Mouse (Mus musculus) MEL (cell line): ENCODE results near the gene Cd52. TPM values are rescaled to one million over a fixed set of nuclear protein-coding genes. Genes with fewer than 3 reads are reported as not detected.

Experiments used
- DNase-seq: peaks from one replicate; pipeline ENCODE4 v3.0.0; 2011; ENCODE audit warnings: low read depth, low spot score
- H3K27ac ChIP-seq: 2 replicates; pipeline ENCODE4 v1.5.1; 2012; ENCODE audit warnings: low read depth, mild to moderate bottlenecking, control low read depth, low read length, moderate library complexity; ENCODE audit not compliant: control insufficient read depth
- H3K27me3 ChIP-seq, 2 experiments: fragments of 150-350 bp in 1 of 2; sonication (generic) in 1 of 2; 2 replicates each; pipeline ENCODE4 v1.6.1; 2012; ENCODE audit warnings: low read length in 2 of 2, mild to moderate bottlenecking in 2 of 2, improper control_type of control experiment in 1 of 2, moderate library complexity in 1 of 2; ENCODE audit not compliant: insufficient read depth in 2 of 2, control insufficient read depth in 1 of 2
- H3K36me3 ChIP-seq, 2 experiments: 2 replicates each; pipeline ENCODE4 v1.6.1; 2012 to 2014; ENCODE audit warnings: low read length in 2 of 2, improper control_type of control experiment in 1 of 2, inconsistent platforms in 1 of 2, mild to moderate bottlenecking in 1 of 2; ENCODE audit not compliant: insufficient read depth in 2 of 2, control insufficient read depth in 1 of 2
- H3K4me1 ChIP-seq, 2 experiments: fragments of 150-350 bp in 1 of 2; sonication (generic) in 1 of 2; 2 replicates each; pipeline ENCODE4 v1.6.1; 2012; ENCODE audit warnings: low read length in 2 of 2, improper control_type of control experiment in 1 of 2, mild to moderate bottlenecking in 1 of 2; ENCODE audit not compliant: insufficient read depth in 2 of 2, control insufficient read depth in 1 of 2
- H3K4me3 ChIP-seq, 2 experiments: fragments of 150-350 bp in 1 of 2; sonication (generic) in 1 of 2; 2 replicates each; pipeline ENCODE4 v1.5.1; 2012; ENCODE audit warnings: low read depth in 2 of 2, low read length in 2 of 2, mild to moderate bottlenecking in 2 of 2, moderate library complexity in 2 of 2, control low read depth in 1 of 2, improper control_type of control experiment in 1 of 2; ENCODE audit not compliant: control insufficient read depth in 1 of 2, insufficient read depth in 1 of 2
- H3K79me2 ChIP-seq: 2 replicates; pipeline ENCODE4 v1.6.1; 2012; ENCODE audit warnings: mild to moderate bottlenecking, low read length, moderate library complexity; ENCODE audit not compliant: control insufficient read depth, poor library complexity, insufficient read depth
- H3K9ac ChIP-seq: 2 replicates; pipeline ENCODE4 v1.6.1; 2012; ENCODE audit warnings: low read depth, mild to moderate bottlenecking, control low read depth, low read length, moderate library complexity; ENCODE audit not compliant: control insufficient read depth, poor library complexity, severe bottlenecking
- H3K9me3 ChIP-seq: fragments of 150-350 bp; sonication (generic); replicated peaks from 2 replicates; pipeline ENCODE4 v1.6.1; 2012; ENCODE audit warnings: mild to moderate bottlenecking, low read length, improper control_type of control experiment, moderate library complexity; ENCODE audit not compliant: insufficient read depth
- BHLHE40 ChIP-seq: IDR thresholded peaks from 2 replicates; pipeline ENCODE4 v1.6.1; 2012; ENCODE audit warnings: low read depth, mild to moderate bottlenecking, inconsistent platforms, low read length, improper control_type of control experiment, borderline replicate concordance
- CTCF ChIP-seq, 3 experiments: IDR thresholded peaks in 2 of 3; conservative IDR thresholded peaks in 1 of 3; 2 replicates each; pipeline ENCODE4 v1.5.1; 2011 to 2012; ENCODE audit warnings: low read length in 3 of 3, low read depth in 2 of 3, mild to moderate bottlenecking in 2 of 3, improper control_type of control experiment in 1 of 3, inconsistent platforms in 1 of 3, mixed read lengths in 1 of 3, moderate library complexity in 1 of 3; ENCODE audit not compliant: control insufficient read depth in 1 of 3, insufficient read depth in 1 of 3, poor library complexity in 1 of 3, severe bottlenecking in 1 of 3
- ELF1 ChIP-seq: IDR thresholded peaks from 2 replicates; pipeline ENCODE4 v1.6.1; 2014; ENCODE audit warnings: low read depth, mild to moderate bottlenecking, inconsistent platforms, low read length, improper control_type of control experiment, moderate library complexity
- ETS1 ChIP-seq: IDR thresholded peaks from 2 replicates; pipeline ENCODE4 v1.6.1; 2012; ENCODE audit warnings: low read depth, mild to moderate bottlenecking, inconsistent platforms, low read length, improper control_type of control experiment, moderate library complexity
- HCFC1 ChIP-seq: IDR thresholded peaks from 2 replicates; pipeline ENCODE4 v1.6.1; 2012; ENCODE audit warnings: low read depth, mild to moderate bottlenecking, inconsistent platforms, low read length, improper control_type of control experiment, moderate library complexity
- JUND ChIP-seq: IDR thresholded peaks from 2 replicates; pipeline ENCODE4 v1.6.1; 2011; ENCODE audit warnings: low read depth, mild to moderate bottlenecking, improper control_type of control experiment, low read length
- MAFK ChIP-seq: IDR thresholded peaks from 2 replicates; pipeline ENCODE4 v1.6.1; 2011; ENCODE audit warnings: low read depth, mild to moderate bottlenecking, low read length, improper control_type of control experiment, borderline replicate concordance
- MAZ ChIP-seq: IDR thresholded peaks from 2 replicates; pipeline ENCODE4 v1.6.1; 2012; ENCODE audit warnings: low read depth, mild to moderate bottlenecking, inconsistent platforms, low read length, improper control_type of control experiment
- MEF2A ChIP-seq: IDR thresholded peaks from 2 replicates; pipeline ENCODE4 v1.6.1; 2014; ENCODE audit warnings: low read depth, mild to moderate bottlenecking, inconsistent platforms, low read length, improper control_type of control experiment; ENCODE audit not compliant: poor library complexity, insufficient replicate concordance, severe bottlenecking; ENCODE audit errors: extremely low read depth
- MXI1 ChIP-seq: IDR thresholded peaks from 2 replicates; pipeline ENCODE4 v1.6.1; 2011; ENCODE audit warnings: mild to moderate bottlenecking, low read depth, low read length, improper control_type of control experiment
- MYC ChIP-seq: IDR thresholded peaks from 2 replicates; pipeline ENCODE4 v1.6.1; 2011; ENCODE audit warnings: low read depth, mild to moderate bottlenecking, low read length, improper control_type of control experiment, moderate library complexity
- POLR2A ChIP-seq, 2 experiments: IDR thresholded peaks; 2 replicates each; pipeline ENCODE4 v1.6.1; 2011 to 2012; ENCODE audit warnings: low read length in 2 of 2, mild to moderate bottlenecking in 2 of 2, control low read depth in 1 of 2, improper control_type of control experiment in 1 of 2, low read depth in 1 of 2, moderate library complexity in 1 of 2; ENCODE audit not compliant: control insufficient read depth in 1 of 2, insufficient read depth in 1 of 2, poor library complexity in 1 of 2
- POLR2AphosphoS2 ChIP-seq: IDR thresholded peaks from 2 replicates; pipeline ENCODE4 v1.6.1; 2011; ENCODE audit warnings: low read length, improper control_type of control experiment
- RCOR1 ChIP-seq: IDR thresholded peaks from 2 replicates; pipeline ENCODE4 v1.6.1; 2012; ENCODE audit warnings: low read depth, mild to moderate bottlenecking, inconsistent platforms, low read length, improper control_type of control experiment
- TAL1 ChIP-seq: IDR thresholded peaks from 2 replicates; pipeline ENCODE4 v1.6.1; 2012; ENCODE audit warnings: mild to moderate bottlenecking, inconsistent platforms, low read length, moderate library complexity, mixed read lengths
- UBTF ChIP-seq: IDR thresholded peaks from 2 replicates; pipeline ENCODE4 v1.6.1; 2012; ENCODE audit warnings: low read depth, mild to moderate bottlenecking, inconsistent platforms, low read length, improper control_type of control experiment, moderate library complexity, borderline replicate concordance; ENCODE audit not compliant: insufficient read depth
- USF1 ChIP-seq: IDR thresholded peaks from 2 replicates; pipeline ENCODE4 v1.6.1; 2014; ENCODE audit warnings: low read depth, mild to moderate bottlenecking, inconsistent platforms, low read length, improper control_type of control experiment, moderate library complexity
- ZMIZ1 ChIP-seq: IDR thresholded peaks from 2 replicates; pipeline ENCODE4 v1.6.1; 2012; ENCODE audit warnings: low read depth, mild to moderate bottlenecking, inconsistent platforms, low read length, improper control_type of control experiment, moderate library complexity
- polyA plus RNA-seq, 2 experiments: library from polyadenylated mRNA; stranded (reverse) in 1 of 2; unstranded in 1 of 2; fragments of >175 nt in 1 of 2; fragments of >200 nt in 1 of 2; gene quantifications; 2 replicates each; pipeline versions ENCODE4 v1.2.1 to v1.2.4; 2012; ENCODE audit warnings: low replicate concordance in 2 of 2, low read depth in 1 of 2; ENCODE audit not compliant: insufficient read length in 2 of 2, insufficient read depth in 1 of 2, missing spikeins in 1 of 2
- total RNA-seq: library from RNA; depleted of rRNA; stranded (reverse); fragments of 300-350 nt; gene quantifications from 2 replicates; pipeline ENCODE4 v1.2.3, GENCODE M21; 2012

The Cd52 gene
- total and polyA plus RNA-seq, 3 experiments: 0.86 to 1.3 TPM; not detected in 1

GRCm38 (mm10) chr4:134108196-134108595 lies 13.3 kb upstream of the Cd52 start:
- Histone ChIP-seq H3K9me3 (no peaks in the 10 kb centered on the region), H3K4me1 (peaks cover 18 to 45% of the 10 kb centered on the region in 2 experiments)

GRCm38 (mm10) chr4:134107730-134108129 lies 12.8 kb upstream of the Cd52 start:
- Histone ChIP-seq H3K4me3 (no peak overlapping the region), H3K79me2 (no peaks in the 10 kb centered on the region), H3K27me3 (no peaks in the 10 kb centered on the region), H3K9ac (no peak overlapping the region), H3K36me3 (peaks cover 0 to 27% of the 10 kb centered on the region in 2 experiments; a peak in 2 of 4 replicates), H3K4me1 (peaks cover 18 to 45% of the 10 kb centered on the region in 2 experiments), H3K27ac (no peak overlapping the region), H3K9me3 (no peaks in the 10 kb centered on the region)
- no peak for TF ChIP-seq HCFC1
- TF ChIP-seq MAFK: no peak
- no peak for TF ChIP-seq MXI1
- no peak for TF ChIP-seq CTCF (IDR thresholded peaks at IDR 0.05 in 2 of 3, conservative IDR thresholded peaks at IDR 0.05 in 1 of 3; ENCODE audit: control insufficient read depth in 1 of 3, insufficient read depth in 1 of 3, low read depth in 2 of 3, low read length in 3 of 3, poor library complexity in 1 of 3, severe bottlenecking in 1 of 3)
- DNase-seq: no peak

More at GRCm38 (mm10) chr4:134108196-134108595, 13.3 kb upstream of the Cd52 start:
- H3K27me3 ChIP-seq: no peaks in the 10 kb centered on the region
- DNase-seq: no peak
- no peak overlapping the region for H3K27ac ChIP-seq
- H3K79me2 ChIP-seq: no peaks in the 10 kb centered on the region
- peaks cover 0 to 25% of the 10 kb centered on the region in 2 experiments; a peak in 2 of 4 replicates for H3K36me3 ChIP-seq
- H3K4me3 ChIP-seq: no peak overlapping the region
- H3K9ac ChIP-seq: no peak overlapping the region
- TF ChIP-seq MAFK: no peak
- no peak for TF ChIP-seq MYC
- TF ChIP-seq ZMIZ1: no peak
- TF ChIP-seq POLR2AphosphoS2: no peak
- TF ChIP-seq ELF1: no peak
- TF ChIP-seq BHLHE40: no peak
- TF ChIP-seq RCOR1: no peak
- TF ChIP-seq ETS1: no peak
- TF ChIP-seq TAL1: no peak
- TF ChIP-seq MEF2A: no peak
- TF ChIP-seq POLR2A (IDR thresholded peaks at IDR 0.05; ENCODE audit: control insufficient read depth in 1 of 2, insufficient read depth in 1 of 2, low read depth in 1 of 2, low read length in 2 of 2, poor library complexity in 1 of 2): no peak
- no peak for TF ChIP-seq USF1
- TF ChIP-seq MAZ: no peak
- no peak for TF ChIP-seq JUND
- TF ChIP-seq UBTF: no peak
- TF ChIP-seq MXI1: no peak
